Mouse (Mus musculus) limb, embryonic 14.5 days (tissue): ENCODE measurements at regions not wholly inside any gene's neighbourhood (a gene's known extent, or its start where the extent isn't known, plus 50 kb on each side); places are given as distances from the start of the nearest gene placed in this dataset.

Experiments used
- ATAC-seq: fragments of 200-750 bp; cut with Nextera tagmentation; 2 replicates; pipeline ENCODE4 v1.8.0; 2017; ENCODE audit warnings: low read depth, moderate number of reproducible peaks, moderate TSS enrichment; ENCODE audit not compliant: low FRiP score
- DNase-seq: peaks from one replicate; pipeline ENCODE4 v3.0.0-alpha.2; 2015; ENCODE audit warnings: low spot score
- H3K27ac ChIP-seq: fragments of 300-500 bp; sonication (generic); replicated peaks from 2 replicates; pipeline ENCODE4 v1.5.1; 2014; ENCODE audit warnings: low read depth, mild to moderate bottlenecking, low read length, moderate library complexity, mixed read lengths
- H3K27me3 ChIP-seq: fragments of 300-500 bp; sonication (generic); 2 replicates; pipeline ENCODE4 v1.6.1; 2014; ENCODE audit warnings: low read length, mixed read lengths; ENCODE audit not compliant: control insufficient read depth, insufficient read depth
- H3K36me3 ChIP-seq: fragments of 300-500 bp; sonication (generic); 2 replicates; pipeline ENCODE4 v1.6.1; 2014; ENCODE audit warnings: mild to moderate bottlenecking, low read length, moderate library complexity, mixed read lengths; ENCODE audit not compliant: control insufficient read depth, insufficient read depth
- H3K4me1 ChIP-seq: fragments of 300-500 bp; sonication (generic); 2 replicates; pipeline ENCODE4 v1.6.1; 2014; ENCODE audit warnings: antibody characterized with exemption, low read length, mixed read lengths; ENCODE audit not compliant: control insufficient read depth, insufficient read depth
- H3K4me2 ChIP-seq: fragments of 300-500 bp; sonication (generic); replicated peaks from 2 replicates; pipeline ENCODE4 v1.6.1; 2014; ENCODE audit warnings: low read depth, mild to moderate bottlenecking, low read length, moderate library complexity; ENCODE audit not compliant: severe bottlenecking
- H3K4me3 ChIP-seq: fragments of 300-500 bp; sonication (generic); replicated peaks from 2 replicates; pipeline ENCODE4 v1.5.1; 2014; ENCODE audit warnings: low read length
- H3K9ac ChIP-seq: fragments of 300-500 bp; sonication (generic); 2 replicates; pipeline ENCODE4 v1.6.1; 2014; ENCODE audit warnings: mild to moderate bottlenecking, low read depth, low read length, moderate library complexity; ENCODE audit not compliant: severe bottlenecking
- H3K9me3 ChIP-seq: fragments of 300-500 bp; sonication (generic); 2 replicates; pipeline ENCODE4 v1.6.1; 2016; ENCODE audit warnings: low read length; ENCODE audit not compliant: control insufficient read depth
- POLR2A ChIP-seq: fragments of 200-500 bp; IDR thresholded peaks from 2 replicates; pipeline ENCODE4 v1.8.0; 2012; ENCODE audit warnings: inconsistent platforms, mild to moderate bottlenecking, moderate library complexity, borderline replicate concordance; ENCODE audit not compliant: insufficient read depth, insufficient read length; ENCODE audit errors: extremely low read depth
- WGBS: fragments of 180-500 bp; shearing (Covaris S2); extraction: QIAGEN DNeasy Blood & Tissue Kit; methylation state at CpG from one replicate; pipeline ENCODE4 v1.1.7; 2014; 5-methylcytosine and 5-hydroxymethylcytosine counted together

GRCm38 (mm10) chr1:73149926-73150325, 134.2 kb upstream of the Tnp1 start:
- Histone ChIP-seq H3K4me2 (no peak overlapping the region), H3K9me3 (no peaks in the 10 kb centered on the region), H3K27ac (no peak overlapping the region), H3K9ac (no peak overlapping the region), H3K36me3 (no peaks in the 10 kb centered on the region), H3K27me3 (no peaks in the 10 kb centered on the region), H3K4me3 (no peak overlapping the region), H3K4me1 (no peaks in the 10 kb centered on the region)
- 85% methylated on average over 4 of the region's 4 CpGs for WGBS
- ATAC-seq, result no peak
- no peak for DNase-seq
- no peak for TF ChIP-seq POLR2A

GRCm38 (mm10) chr1:73142845-73143244, 127.1 kb upstream of the Tnp1 start:
- no peak for TF ChIP-seq POLR2A
- no peak overlapping the region for H3K4me2 ChIP-seq
- 68% methylated on average over 8 of the region's 8 CpGs for WGBS
- H3K9ac ChIP-seq, result no peak overlapping the region
- no peaks in the 10 kb centered on the region for H3K27me3 ChIP-seq
- no peaks in the 10 kb centered on the region for H3K36me3 ChIP-seq
- no peak overlapping the region for H3K4me3 ChIP-seq
- H3K9me3 ChIP-seq, result no peaks in the 10 kb centered on the region
- no peaks in the 10 kb centered on the region for H3K4me1 ChIP-seq
- ATAC-seq (no peak; the same call in 1 of the 2 replicates), DNase-seq (no peak)
- no peak overlapping the region for H3K27ac ChIP-seq

DNA sequence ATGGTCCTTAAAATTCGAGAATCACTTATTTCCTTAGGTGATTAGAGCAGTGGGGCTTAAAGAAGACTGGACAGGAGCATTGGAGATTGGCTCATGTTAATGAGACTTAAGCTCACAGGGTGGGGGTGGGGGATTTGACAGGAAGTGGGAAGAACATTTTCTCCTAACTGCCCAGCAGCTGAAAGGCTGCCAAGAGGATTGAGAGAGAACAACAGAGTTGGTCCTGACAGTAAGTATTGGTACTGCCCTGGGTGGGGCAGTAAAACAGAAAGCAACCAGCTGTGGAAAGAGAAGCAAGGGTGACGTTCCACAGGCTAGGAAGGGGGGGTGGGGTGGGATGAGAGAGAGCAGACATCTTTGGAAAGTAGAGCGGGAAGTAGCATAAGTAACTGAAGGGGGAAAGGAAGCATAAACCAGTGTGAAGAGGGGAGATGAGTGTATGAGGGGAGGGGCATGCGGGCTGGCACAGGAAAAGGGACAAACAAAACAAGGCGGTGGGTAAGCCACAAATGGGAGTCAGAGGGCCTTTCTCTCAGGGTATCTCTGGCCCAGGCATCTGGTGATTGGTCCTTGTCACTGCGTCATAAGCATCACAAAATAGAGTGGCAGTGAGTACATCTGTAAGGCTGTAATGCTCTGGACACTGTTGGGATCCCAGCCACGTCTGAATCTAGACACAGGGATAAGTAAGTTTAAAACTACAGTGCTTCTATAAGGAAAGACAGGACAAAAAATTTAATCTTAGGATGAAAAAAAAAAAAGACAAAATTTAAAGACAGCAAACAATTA, 125.0 kb upstream of the Tnp1 start:
- no peak for TF ChIP-seq POLR2A
- no peak overlapping the region for H3K4me3 ChIP-seq
- 68% methylated on average over 7 of the region's 7 CpGs for WGBS
- H3K27me3 ChIP-seq, result no peaks in the 10 kb centered on the region
- H3K9ac ChIP-seq, result no peak overlapping the region
- H3K36me3 ChIP-seq, result no peaks in the 10 kb centered on the region
- H3K4me1 ChIP-seq, result no peaks in the 10 kb centered on the region
- no peak overlapping the region for H3K4me2 ChIP-seq
- H3K27ac ChIP-seq, result no peak overlapping the region
- no peak for DNase-seq
- no peaks in the 10 kb centered on the region for H3K9me3 ChIP-seq
- no peak for ATAC-seq

- no peak for TF ChIP-seq POLR2A
- no peaks in the 10 kb centered on the region for H3K9me3 ChIP-seq
- 0 out of 2 replicates have a peak, but pooled peaks have one; percentile 26 for ATAC-seq
- no peaks in the 10 kb centered on the region for H3K27me3 ChIP-seq
- H3K27ac ChIP-seq, result no peak overlapping the region
- DNase-seq, result no peak
- peaks cover 5% of the 10 kb centered on the region; the same call in 1 of the 2 replicates for H3K4me1 ChIP-seq
- 33% methylated on average over 4 of the region's 4 CpGs for WGBS
- no peaks in the 10 kb centered on the region for H3K36me3 ChIP-seq
- no peak overlapping the region for H3K4me3 ChIP-seq
- no peak overlapping the region for H3K9ac ChIP-seq
- H3K4me2 ChIP-seq, result no peak overlapping the region
These were observed 114.6 kb upstream of the Tnp1 start for GRCm38 (mm10) chr1:73130215-73130861.

- Histone ChIP-seq H3K4me3 (no peak overlapping the region), H3K4me1 (peaks cover 5% of the 10 kb centered on the region; the same call in 1 of the 2 replicates), H3K4me2 (no peak overlapping the region), H3K36me3 (no peaks in the 10 kb centered on the region), H3K9ac (no peak overlapping the region), H3K27me3 (no peaks in the 10 kb centered on the region), H3K9me3 (no peaks in the 10 kb centered on the region), H3K27ac (no peak overlapping the region)
- TF ChIP-seq POLR2A, result no peak
- 59% methylated on average over 9 of the region's 9 CpGs for WGBS
- ATAC-seq (peak; percentile 57; the same call in 1 of the 2 replicates), DNase-seq (peak; percentile 38)
These were observed 107.3 kb upstream of the Tnp1 start for GRCm38 (mm10) chr1:73123012-73123411.
